Mouse (Mus musculus) liver, adult (tissue): ENCODE results near the gene Snrnp35.

Experiments used
- GATA4 ChIP-seq: IDR thresholded peaks from 2 replicates; pipeline ENCODE4 v1.6.1; 2014; ENCODE audit warnings: mild to moderate bottlenecking, low read length; ENCODE audit not compliant: insufficient replicate concordance

Snrnp35 gene

GRCm38 (mm10) chr5:124482966-124483654 is at the start of gene Snrnp35:
TSS of gene Snrnp35 (plus strand) at chr5:124483134.
- peak; percentile 28; the same call in 1 of the 2 replicates for TF ChIP-seq GATA4

GRCm38 (mm10) chr5:124438229-124438628 is 44.7 kb upstream of the Snrnp35 start:
- TF ChIP-seq GATA4 = no peak

- TF ChIP-seq GATA4 = no peak
Measured at GRCm38 (mm10) chr5:124438746-124439145, 44.2 kb upstream of the Snrnp35 start.

- no peak; the same call in 1 of the 2 replicates for TF ChIP-seq GATA4
Measured at GRCm38 (mm10) chr5:124439447-124440093, 43.4 kb upstream of the Snrnp35 start, which contains the start of gene Kmt5a. TSS of gene Kmt5a (plus strand) at chr5:124439930.

- no peak for TF ChIP-seq GATA4
Measured at GRCm38 (mm10) chr5:124440094-124440701, 42.7 kb upstream of the Snrnp35 start.

- TF ChIP-seq GATA4 = no peak
Measured at GRCm38 (mm10) chr5:124442628-124443027, 40.3 kb upstream of the Snrnp35 start.

GRCm38 (mm10) chr5:124444208-124444607 is 38.7 kb upstream of the Snrnp35 start:
- TF ChIP-seq GATA4 = no peak

GRCm38 (mm10) chr5:124444661-124445561 is 38.0 kb upstream of the Snrnp35 start:
- TF ChIP-seq GATA4 = peak; percentile 19; the same call in 1 of the 2 replicates

- TF ChIP-seq GATA4 = no peak
Measured at GRCm38 (mm10) chr5:124445621-124446293, 37.2 kb upstream of the Snrnp35 start.

- TF ChIP-seq GATA4 = no peak
Measured at GRCm38 (mm10) chr5:124446301-124446881, 36.5 kb upstream of the Snrnp35 start.

GRCm38 (mm10) chr5:124449494-124449893 is 33.4 kb upstream of the Snrnp35 start:
- TF ChIP-seq GATA4 = no peak

GRCm38 (mm10) chr5:124450051-124450450 is 32.9 kb upstream of the Snrnp35 start:
- TF ChIP-seq GATA4 = no peak

- no peak for TF ChIP-seq GATA4
Measured at GRCm38 (mm10) chr5:124450641-124451340, 32.1 kb upstream of the Snrnp35 start.
